Mouse (Mus musculus): ENCODE data around the gene Rabep2.

The Rabep2 gene

GRCm38 (mm10) chr7:126487617-126488385 lies 59.2 kb downstream of the Rabep2 start:
- CTCF ChIA-PET = interaction anchor here (0.5 to 1.0 kb wide), 2 partner anchors 13 to 24 kb away, joined by 3 to 7 read pairs; partner anchors contain the start of gene Sh2b1

DNA sequence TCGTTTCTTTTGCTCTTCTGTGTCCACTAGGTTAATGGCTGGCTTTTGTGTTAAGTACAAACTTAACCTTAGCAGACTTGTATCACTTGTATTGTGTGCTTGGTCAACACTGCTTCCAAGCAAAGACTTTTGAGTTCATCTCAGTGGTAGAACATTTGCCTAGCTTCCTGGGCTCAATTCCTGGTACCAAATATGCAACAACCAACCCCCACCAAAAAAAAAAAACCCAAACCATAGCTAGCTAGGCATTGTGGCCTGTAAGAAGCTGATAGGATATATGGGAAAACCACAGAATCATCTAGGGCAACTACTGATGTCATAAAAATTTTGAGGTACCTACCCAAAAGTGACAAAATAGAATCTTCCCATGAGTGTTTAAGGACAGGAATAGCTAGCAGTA lies 62.4 kb downstream of the Rabep2 start:
- CTCF ChIA-PET = interaction anchor here (0.7 kb wide), 1 partner anchor 15 kb away, joined by 5 read pairs; no protein-coding TSS in a partner anchor

GRCm38 (mm10) chr7:126491973-126492372 lies 63.4 kb downstream of the Rabep2 start:
- CTCF ChIA-PET = no interaction called here

DNA sequence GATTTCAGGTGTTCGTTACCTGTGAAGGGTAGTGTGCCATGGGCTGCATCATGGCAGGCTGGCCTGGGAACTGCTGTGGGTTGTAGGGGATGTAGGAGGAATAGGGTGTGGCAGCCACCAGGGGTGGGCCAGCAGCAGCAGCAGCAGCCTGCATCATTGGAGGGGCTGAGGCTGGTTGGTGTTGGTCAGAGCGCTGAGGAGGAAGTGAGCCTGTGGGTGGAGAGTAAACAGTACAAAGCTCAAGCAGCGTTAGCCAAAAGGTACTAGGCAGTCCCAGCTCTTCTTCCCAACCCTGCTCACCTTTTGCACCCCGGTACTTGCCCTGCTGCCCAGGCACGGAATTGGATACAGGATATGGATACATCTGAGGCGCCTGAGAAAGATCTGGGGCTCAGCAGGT lies 65.6 kb downstream of the Rabep2 start:
- CTCF ChIA-PET = no interaction called here

GRCm38 (mm10) chr7:126496475-126496874 lies 67.9 kb downstream of the Rabep2 start:
- CTCF ChIA-PET = interaction anchor here (0.7 kb wide), 1 partner anchor 715 kb away, joined by 3 read pairs; no protein-coding TSS in a partner anchor

DNA sequence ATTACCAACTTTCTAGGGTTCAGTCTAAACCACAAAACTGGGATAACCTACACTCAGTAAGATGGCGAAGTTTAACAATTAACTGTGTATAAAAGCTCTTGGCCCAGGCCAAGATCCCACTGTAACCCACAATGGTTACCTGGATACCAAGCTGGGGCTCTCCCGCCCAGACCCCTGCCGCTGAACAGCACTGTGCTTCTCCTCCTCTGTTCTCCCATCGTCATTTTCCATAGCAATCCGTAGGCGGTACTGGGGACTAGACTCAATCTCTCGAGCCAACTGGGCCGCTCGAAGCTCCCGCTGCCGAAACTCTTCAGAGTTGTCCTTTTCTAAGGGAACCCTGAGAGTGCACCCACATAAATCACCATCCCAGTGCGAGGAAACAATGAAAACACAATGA lies 69.4 kb downstream of the Rabep2 start:
- CTCF ChIA-PET = no interaction called here
